Mouse (Mus musculus) lung, adult 2 months (tissue): ENCODE measurements around the gene Dap.

ENCODE experiments used
- CTCF ChIP-seq: fragments of 200-500 bp; IDR thresholded peaks from 2 replicates; pipeline ENCODE4 v1.5.1; 2011; ENCODE audit warnings: mild to moderate bottlenecking, low read length, control low read depth; ENCODE audit not compliant: insufficient read depth
- POLR2A ChIP-seq: fragments of 200-500 bp; IDR thresholded peaks from 2 replicates; pipeline ENCODE4 v1.6.1; 2011; ENCODE audit warnings: low read depth, mild to moderate bottlenecking, control low read depth, low read length, borderline replicate concordance; ENCODE audit errors: extremely low read depth

DNA sequence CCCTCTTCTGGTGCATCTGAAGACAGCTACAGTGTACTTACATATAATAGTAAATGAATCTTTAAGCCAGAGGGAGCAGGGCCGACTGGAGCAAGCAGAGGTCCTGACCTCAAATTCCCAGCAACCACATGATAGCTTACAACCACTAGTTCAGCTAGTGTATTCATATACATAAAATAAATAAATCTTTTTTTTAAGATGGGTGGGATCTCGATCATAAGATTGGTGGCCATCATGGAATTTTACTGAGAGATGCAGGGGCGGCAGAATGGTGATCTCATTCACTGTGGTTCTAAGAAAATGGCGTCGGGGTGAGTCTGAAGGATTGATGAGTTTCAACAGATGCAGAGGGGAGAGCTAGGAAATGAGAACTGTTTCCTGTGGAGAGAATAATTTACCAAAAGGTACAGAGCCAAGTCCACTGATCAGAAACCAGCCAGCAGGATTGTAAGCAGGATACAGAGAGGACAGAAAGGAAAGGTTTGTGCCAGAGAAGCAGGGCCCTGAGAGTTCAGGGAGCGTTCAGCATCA, 37.7 kb upstream of the Dap start:
- TF ChIP-seq POLR2A: no peak
- no peak for TF ChIP-seq CTCF
